Mouse (Mus musculus) intestine, postnatal 0 days (tissue): ENCODE results near the gene Myrip. TPM values are rescaled to one million over a fixed set of nuclear protein-coding genes. Genes with fewer than 3 reads are reported as not detected.
A peak's percentile ranks its signal among the peaks of the same experiment; 100 is the strongest.

Experiments used
- ATAC-seq: fragments of 200-750 bp; cut with Nextera tagmentation; 2 replicates; pipeline ENCODE4 v1.8.0; 2017; ENCODE audit warnings: mild to moderate bottlenecking, moderate TSS enrichment, moderate library complexity
- H3K27ac ChIP-seq: fragments of 300-500 bp; sonication (generic); 2 replicates; pipeline ENCODE4 v1.5.1; 2014; ENCODE audit warnings: mild to moderate bottlenecking, low read depth, low read length, moderate library complexity
- H3K27me3 ChIP-seq: fragments of 300-500 bp; sonication (generic); replicated peaks from 2 replicates; pipeline ENCODE4 v1.6.1; 2014; ENCODE audit warnings: low read length, mixed read lengths; ENCODE audit not compliant: control insufficient read depth, insufficient read depth
- H3K36me3 ChIP-seq: fragments of 300-500 bp; sonication (generic); 2 replicates; pipeline ENCODE4 v1.6.1; 2014; ENCODE audit warnings: mild to moderate bottlenecking, moderate library complexity; ENCODE audit not compliant: control insufficient read depth, insufficient read depth
- H3K4me1 ChIP-seq: fragments of 300-500 bp; sonication (generic); replicated peaks from 2 replicates; pipeline ENCODE4 v1.6.1; 2014; ENCODE audit warnings: antibody characterized with exemption, low read length, mixed read lengths; ENCODE audit not compliant: control insufficient read depth, insufficient read depth
- H3K4me2 ChIP-seq: fragments of 300-500 bp; sonication (generic); replicated peaks from 2 replicates; pipeline ENCODE4 v1.6.1; 2014; ENCODE audit warnings: low read depth, mild to moderate bottlenecking, moderate library complexity
- H3K4me3 ChIP-seq: fragments of 300-500 bp; sonication (generic); 2 replicates; pipeline ENCODE4 v1.5.1; 2014; ENCODE audit warnings: low read depth, low read length
- H3K9ac ChIP-seq: fragments of 300-500 bp; sonication (generic); 2 replicates; pipeline ENCODE4 v1.6.1; 2014; ENCODE audit warnings: mild to moderate bottlenecking, low read depth, low read length
- H3K9me3 ChIP-seq: fragments of 300-500 bp; sonication (generic); 2 replicates; pipeline ENCODE4 v1.6.1; 2016; ENCODE audit warnings: mixed run types; ENCODE audit not compliant: control insufficient read depth
- CTCF ChIP-seq: sonication (generic); IDR thresholded peaks from 2 replicates; pipeline ENCODE4 v1.5.1; 2016; ENCODE audit warnings: low read depth, mild to moderate bottlenecking, control low read depth, antibody characterized with exemption, moderate library complexity
- WGBS: fragments of 180-500 bp; shearing (Covaris S2); extraction: QIAGEN DNeasy Blood & Tissue Kit; methylation state at CpG from one replicate; pipeline ENCODE4 v1.1.7; 2014; 5-methylcytosine and 5-hydroxymethylcytosine counted together
- polyA plus RNA-seq: library from polyadenylated mRNA; unstranded; fragments of >200 nt; fragmentation: Nextera tagmentation; extraction: Ambion mirVana; gene quantifications from 2 replicates; pipeline ENCODE4 v1.2.1, GENCODE M21; 2015

Myrip gene
- polyA plus RNA-seq, 1 experiment from 2014 or later = 0.47 TPM

DNA sequence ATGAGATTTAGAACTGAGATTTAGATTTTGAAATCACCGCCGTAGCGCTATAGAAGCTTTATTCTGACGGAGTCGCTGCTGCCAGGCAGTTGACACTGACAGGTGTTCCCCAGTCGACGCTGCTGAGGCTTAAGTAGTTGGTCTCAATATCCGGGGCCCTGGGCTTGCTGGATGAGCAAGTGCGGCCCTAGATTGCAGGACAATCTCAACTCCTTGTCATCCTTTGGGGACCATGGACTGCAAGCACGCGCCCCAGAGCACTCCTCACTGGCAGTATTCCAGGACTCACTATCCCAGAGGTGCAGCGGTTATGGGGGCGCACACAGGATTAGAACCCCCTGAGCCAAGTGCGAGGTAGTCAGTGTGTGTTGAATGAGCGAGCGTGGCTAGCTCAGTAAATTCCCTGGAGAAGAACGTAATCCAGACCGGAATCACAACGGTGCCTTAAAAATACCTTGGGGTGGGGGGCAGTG, 1.7 kb downstream of the Myrip start:
- Histone ChIP-seq H3K27me3 (peaks cover 40% of the 10 kb centered on the region), H3K27ac (no peak overlapping the region), H3K4me2 (peak overlapping the region; percentile 89), H3K4me1 (no peaks in the 10 kb centered on the region), H3K36me3 (no peaks in the 10 kb centered on the region), H3K9me3 (no peaks in the 10 kb centered on the region), H3K9ac (no peak overlapping the region), H3K4me3 (peak overlapping the region; percentile 46)
- TF ChIP-seq CTCF = no peak
- 18% methylated on average over 19 of the region's 19 CpGs for WGBS
- ATAC-seq = no peak

DNA sequence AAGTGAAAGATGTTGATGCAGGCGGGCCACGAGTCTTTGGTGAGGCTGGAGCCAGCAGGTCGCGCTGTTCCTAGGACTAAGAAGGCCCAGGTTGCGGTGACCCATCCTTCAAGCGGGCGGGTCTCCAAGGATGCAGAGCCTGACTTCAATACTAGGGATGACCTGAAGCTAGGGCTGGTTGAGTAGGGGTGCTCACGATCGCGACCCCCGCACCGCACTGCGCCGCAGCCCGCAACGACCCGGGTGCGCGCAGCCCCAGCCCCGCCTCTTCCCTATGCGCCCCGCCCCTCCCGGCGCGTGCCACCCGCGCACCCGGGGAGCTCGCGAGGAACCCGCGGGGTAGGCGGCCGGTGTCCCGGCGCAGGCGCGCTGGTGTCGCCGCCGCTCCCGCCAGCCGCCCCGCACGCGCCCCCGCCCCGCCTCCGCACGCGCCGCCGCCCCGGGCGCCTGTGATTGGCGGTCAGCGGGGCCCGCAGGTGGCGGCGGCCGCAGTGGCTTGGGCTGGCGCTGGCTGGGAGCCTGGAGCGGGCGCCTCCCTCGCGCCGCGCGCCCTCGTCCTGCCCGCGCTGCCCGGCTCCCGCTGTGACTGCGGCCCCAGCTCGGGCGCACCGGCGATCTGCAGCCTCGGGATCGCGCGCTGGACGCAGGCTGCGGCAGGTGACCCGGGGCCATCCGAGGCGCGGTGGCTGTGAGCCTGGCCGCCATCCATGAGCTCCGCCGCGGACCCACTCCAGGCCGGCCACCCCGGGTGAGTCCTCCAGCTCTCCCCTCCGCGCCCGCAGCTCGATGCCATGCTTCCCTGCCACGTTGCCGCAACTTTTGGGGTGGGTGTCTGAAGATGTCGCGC, 2.4 kb downstream of the Myrip start:
- H3K9ac ChIP-seq = peak overlapping the region; percentile 22; the same call in 1 of the 2 replicates
- 0% methylated on average over 49 of the region's 103 CpGs for WGBS

DNA sequence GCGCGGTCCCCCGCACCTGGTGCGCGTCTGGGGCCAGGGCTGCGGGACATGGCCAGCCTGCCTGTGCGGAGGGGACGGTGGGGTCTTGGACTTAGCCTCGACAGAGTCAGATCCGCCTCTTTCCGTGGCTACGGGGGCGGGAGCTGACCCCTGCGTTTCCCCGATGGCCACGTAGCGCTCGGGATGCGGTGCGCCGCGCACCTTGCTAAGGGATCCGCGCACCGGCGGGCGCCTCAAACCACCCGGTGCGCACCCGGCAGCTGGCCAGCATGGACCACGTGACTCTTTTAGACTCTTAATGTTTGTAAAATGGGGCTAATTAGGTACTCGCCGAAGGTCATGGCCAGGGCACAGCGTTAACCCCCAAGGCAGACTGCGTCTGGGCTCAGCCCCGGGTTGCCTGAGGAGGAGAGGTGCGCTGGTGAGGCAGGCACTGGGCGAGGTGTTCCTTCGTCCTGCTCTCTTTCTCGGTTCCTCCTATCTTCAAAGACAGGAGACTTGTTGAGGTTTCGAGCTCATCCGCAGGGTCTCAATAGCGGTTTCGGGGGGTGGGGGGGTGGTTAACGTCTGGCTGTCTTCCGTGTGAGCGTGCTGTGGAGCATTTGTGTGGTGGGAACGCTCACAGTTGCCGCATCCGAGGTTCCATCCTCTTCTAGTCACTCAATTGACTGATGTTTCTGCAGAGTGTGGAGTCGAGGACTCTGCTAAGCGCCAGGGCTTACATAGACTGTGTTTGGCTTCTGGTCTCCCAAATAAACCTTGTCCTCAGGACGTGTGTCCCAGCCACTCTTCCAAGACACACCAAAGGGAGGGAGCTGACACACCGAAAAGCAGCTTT, 3.2 kb downstream of the Myrip start:
- H3K27me3 ChIP-seq = peaks cover 40% of the 10 kb centered on the region
- no peaks in the 10 kb centered on the region for H3K4me1 ChIP-seq
- no peaks in the 10 kb centered on the region for H3K9me3 ChIP-seq
- H3K36me3 ChIP-seq = no peaks in the 10 kb centered on the region
- no peak for TF ChIP-seq CTCF
- H3K4me3 ChIP-seq = peak overlapping the region; percentile 46
- no peak for ATAC-seq
- peak overlapping the region; percentile 22; the same call in 1 of the 2 replicates for H3K9ac ChIP-seq
- no peak overlapping the region for H3K27ac ChIP-seq
- 2% methylated on average over 54 of the region's 54 CpGs for WGBS
- peak overlapping the region; percentile 89 for H3K4me2 ChIP-seq

More for the DNA sequence above, 2.4 kb downstream of the Myrip start:
- Histone ChIP-seq H3K27me3 (peaks cover 40% of the 10 kb centered on the region), H3K4me2 (peak overlapping the region; percentile 89), H3K36me3 (no peaks in the 10 kb centered on the region), H3K27ac (no peak overlapping the region), H3K4me1 (no peaks in the 10 kb centered on the region), H3K9me3 (no peaks in the 10 kb centered on the region), H3K4me3 (peak overlapping the region; percentile 46)
- TF ChIP-seq CTCF = peak; percentile 54
- ATAC-seq = peak; percentile 59

DNA sequence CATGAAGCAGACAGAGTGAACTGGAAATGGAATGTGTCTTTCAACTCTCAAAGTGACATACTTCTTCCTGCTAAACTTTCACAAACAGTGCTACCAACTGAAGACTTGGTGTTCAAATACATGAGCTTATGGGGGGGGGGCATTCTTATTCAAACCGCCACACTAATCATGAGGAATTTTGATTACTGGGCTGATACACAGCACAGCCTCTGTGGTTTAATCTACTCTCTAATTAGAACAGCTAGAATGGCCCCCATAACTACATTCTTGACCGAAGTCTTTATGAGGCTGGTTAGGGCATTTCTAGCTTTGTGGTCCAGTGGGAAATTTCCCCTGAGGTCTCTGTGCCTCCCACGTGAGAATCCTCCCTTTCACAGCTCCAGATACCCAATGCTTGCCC, 13.9 kb downstream of the Myrip start:
- no peaks in the 10 kb centered on the region for H3K4me1 ChIP-seq
- TF ChIP-seq CTCF = no peak
- no peaks in the 10 kb centered on the region for H3K9me3 ChIP-seq
- no peaks in the 10 kb centered on the region for H3K36me3 ChIP-seq
- H3K27ac ChIP-seq = no peak overlapping the region
- no peaks in the 10 kb centered on the region for H3K27me3 ChIP-seq
- H3K9ac ChIP-seq = no peak overlapping the region
- 76% methylated on average over 3 of the region's 3 CpGs for WGBS
- H3K4me2 ChIP-seq = no peak overlapping the region
- no peak overlapping the region for H3K4me3 ChIP-seq
- no peak for ATAC-seq

DNA sequence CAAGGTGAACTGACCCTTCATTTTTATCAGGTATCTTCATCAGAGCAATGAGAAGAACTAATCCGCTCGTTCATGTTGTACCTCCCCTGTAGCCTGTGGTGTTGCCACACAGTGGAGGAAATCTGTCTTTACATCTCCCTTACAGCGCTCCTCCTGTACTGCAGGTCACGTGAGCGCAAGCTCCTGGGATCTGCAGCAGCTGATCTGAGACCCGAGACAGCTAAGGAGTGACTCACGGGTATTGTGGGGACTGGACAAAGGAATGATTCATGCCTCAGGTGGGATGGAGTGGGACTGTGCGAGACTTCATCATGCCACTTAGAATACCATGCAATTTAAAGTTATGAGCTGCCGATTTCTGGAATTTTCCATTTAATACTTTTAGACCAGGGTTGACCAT, 17.8 kb downstream of the Myrip start:
- 80% methylated on average over 9 of the region's 9 CpGs for WGBS
- Histone ChIP-seq H3K9me3 (no peaks in the 10 kb centered on the region), H3K4me3 (no peak overlapping the region), H3K36me3 (no peaks in the 10 kb centered on the region), H3K9ac (no peak overlapping the region), H3K27me3 (no peaks in the 10 kb centered on the region), H3K4me1 (no peaks in the 10 kb centered on the region), H3K4me2 (no peak overlapping the region), H3K27ac (no peak overlapping the region)
- TF ChIP-seq CTCF = no peak
- no peak for ATAC-seq

DNA sequence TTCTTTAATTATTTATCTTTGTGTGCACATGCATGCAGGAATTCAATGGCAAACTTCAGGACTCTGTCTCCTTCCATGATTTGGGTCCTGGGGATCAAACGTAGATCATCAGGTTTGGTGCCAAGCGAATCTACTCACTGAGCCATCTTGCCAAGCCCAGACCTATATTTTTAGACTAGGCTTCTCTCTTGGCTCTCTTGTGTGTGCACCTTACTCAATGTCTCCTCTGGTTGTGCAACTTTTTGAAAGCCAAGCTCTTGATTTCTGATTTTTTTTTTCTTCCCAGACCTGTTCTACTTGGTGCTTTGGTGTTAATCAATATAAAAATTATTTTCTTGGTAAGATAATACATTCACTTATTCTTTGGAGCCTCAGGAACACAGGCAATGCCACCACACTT, 19.3 kb downstream of the Myrip start:
- TF ChIP-seq CTCF = no peak
- WGBS = 87% methylated on average over 2 of the region's 2 CpGs

More for the DNA sequence above, 19.3 kb downstream of the Myrip start:
- Histone ChIP-seq H3K9me3 (no peaks in the 10 kb centered on the region), H3K27ac (no peak overlapping the region), H3K36me3 (no peaks in the 10 kb centered on the region), H3K4me1 (no peaks in the 10 kb centered on the region), H3K9ac (no peak overlapping the region), H3K4me3 (no peak overlapping the region), H3K27me3 (no peaks in the 10 kb centered on the region), H3K4me2 (no peak overlapping the region)
- no peak for ATAC-seq
